Mouse (Mus musculus): ENCODE measurements around the gene Ispd.

The Ispd gene

DNA sequence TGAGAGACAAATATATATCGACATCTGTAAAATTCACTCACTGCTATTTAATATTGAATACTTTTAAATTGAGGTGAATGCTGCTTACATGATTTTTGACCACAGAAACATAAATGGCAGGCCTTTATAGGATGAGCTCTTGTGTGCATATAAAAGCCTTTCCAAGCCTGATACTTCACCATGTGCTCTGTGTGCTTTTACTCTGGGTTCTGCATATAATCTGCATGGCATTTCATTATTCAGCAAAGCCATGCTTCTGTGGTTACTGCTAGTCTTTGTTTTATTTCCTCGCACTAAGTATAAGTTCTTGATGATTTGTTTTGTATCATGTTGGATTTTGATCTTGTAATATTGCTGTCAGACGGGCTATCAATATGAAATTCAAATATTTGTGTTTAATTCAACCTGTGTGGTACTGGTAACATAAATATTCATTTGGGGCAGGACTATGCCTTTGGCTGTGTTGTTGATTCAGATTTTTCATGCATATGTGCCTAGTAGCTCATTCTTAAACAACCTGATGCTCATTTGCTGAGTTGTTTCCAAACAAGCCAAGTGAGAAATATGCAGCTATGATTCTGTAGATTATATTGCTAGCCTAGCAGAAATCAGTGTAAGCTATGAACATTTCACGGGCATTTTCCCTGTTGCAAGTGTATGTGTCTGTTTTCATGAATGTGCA lies 189.3 kb downstream of the Ispd start:
- DNase-seq (ENCODE audit: low spot score): no peak

DNA sequence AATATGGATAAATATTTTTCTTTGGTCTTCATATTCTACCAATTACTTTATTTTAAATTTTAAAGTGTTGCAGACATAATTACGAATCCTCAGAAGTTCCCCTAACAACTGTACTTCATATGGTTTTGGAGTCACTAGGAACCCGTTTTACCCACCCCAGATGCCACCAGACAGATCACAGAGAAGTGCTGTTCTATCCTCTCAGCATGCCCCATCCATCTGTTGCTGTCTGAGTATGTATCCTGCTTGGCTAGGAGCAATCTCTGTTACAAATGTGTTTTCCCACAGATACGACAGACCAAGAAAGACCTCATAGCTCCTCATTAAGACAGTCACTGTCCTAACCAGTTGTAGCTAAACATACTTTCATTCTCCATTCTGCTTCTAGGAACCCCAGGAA lies 203.6 kb downstream of the Ispd start:
- no peak for DNase-seq (ENCODE audit: low spot score)

GRCm38 (mm10) chr12:36597539-36598250 lies 216.4 kb downstream of the Ispd start:
- no peak for DNase-seq (ENCODE audit: low spot score)

- no peak for DNase-seq (ENCODE audit: low spot score)
These were observed 240.9 kb downstream of the Ispd start for GRCm38 (mm10) chr12:36621960-36622736.

DNA sequence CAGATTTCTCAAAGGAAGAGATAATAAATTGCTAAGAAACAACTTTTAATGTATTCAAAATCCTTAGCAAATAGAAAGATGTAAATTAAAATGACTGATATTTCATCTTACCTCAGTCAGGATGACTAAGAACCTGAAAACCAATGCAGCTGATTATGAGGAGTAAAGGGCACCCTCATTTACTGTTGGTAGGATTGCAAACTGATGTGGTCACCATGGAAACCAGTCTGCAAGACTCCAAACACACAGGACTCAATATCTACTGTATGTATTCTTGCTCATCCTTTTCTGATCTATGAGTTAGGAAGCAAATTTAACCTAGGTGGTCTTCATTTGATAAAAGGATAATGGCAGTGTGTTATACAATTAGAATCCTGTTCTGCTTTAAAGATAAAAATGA lies 246.0 kb downstream of the Ispd start:
- DNase-seq (ENCODE audit: low spot score): no peak

DNA sequence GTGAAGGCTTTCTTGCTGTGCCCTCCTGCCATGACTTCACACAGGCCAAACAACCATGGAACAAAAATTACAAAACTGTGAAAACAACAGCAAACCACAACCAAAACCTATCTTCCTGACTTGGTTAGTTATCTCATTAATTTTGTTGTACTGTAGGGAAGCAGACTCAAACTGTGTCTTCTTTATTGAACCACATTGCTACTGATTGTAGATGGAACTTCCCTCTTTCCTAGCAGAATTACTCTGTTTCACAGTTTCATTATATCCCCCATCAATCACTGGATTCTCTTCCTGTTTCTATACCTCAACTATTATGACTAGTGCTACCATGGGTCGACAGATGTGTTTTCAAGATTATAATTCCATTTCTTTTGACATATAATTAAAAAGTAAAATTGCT lies 251.2 kb downstream of the Ispd start:
- DNase-seq (ENCODE audit: low spot score): no peak

GRCm38 (mm10) chr12:36647514-36647913 lies 266.3 kb downstream of the Ispd start:
- DNase-seq (ENCODE audit: low spot score): no peak

DNA sequence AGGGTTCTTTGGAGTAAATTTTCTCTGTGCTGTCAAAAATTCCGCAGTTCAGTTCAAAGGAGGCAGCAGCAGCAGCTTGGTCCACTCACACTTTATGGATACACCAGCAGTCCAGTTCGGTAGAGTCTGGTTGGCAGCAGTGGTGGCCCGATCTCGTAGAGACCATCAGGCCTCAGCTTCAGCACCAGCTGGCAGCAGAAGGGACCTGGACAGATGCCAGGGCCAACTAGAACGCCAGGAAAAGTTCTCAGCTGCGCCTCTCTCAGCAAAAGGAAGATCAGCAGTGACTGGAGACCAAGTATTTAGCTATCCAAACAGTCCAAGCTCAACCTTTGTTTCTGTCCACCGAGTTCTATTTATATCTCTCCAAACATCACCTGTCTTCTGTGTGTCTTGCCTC lies 281.2 kb downstream of the Ispd start:
- no peak for DNase-seq (ENCODE audit: low spot score)

DNA sequence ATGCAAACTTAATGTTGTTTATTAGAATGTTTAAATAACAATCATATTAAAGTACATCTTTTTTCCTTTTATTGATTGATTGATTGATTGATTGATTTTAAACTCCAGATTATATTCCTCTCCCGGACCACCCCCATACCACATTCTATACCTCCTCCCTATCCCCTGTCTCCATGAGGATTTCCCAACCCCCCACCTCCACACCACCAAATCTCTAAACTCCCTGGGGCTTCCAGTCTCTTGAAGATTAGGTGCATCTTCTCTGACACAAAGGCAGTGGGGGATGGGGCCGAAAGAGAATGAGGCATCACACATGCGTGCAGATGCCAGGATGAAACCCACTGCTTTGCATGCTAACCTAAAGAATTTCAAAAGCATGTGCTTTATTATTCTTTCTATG lies 283.5 kb downstream of the Ispd start:
- DNase-seq (ENCODE audit: low spot score): no peak

DNA sequence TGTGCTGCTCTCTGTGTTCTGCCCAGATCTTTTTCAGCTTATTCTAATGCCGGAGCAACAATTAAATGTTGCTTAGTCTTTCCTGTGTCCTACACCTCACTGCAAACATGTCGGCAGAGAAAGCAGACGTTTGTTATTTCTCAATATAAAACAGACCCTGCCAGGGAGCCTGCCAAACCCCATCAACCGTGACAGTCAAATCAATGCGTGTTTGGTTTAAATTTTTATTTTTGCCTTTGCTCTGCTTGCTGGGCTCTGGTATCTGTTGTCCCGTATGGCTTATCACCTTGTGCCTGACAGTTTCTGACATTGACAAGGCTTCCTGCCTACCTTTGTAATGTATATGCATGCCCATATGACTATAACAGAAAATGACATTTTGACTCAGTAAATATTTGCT lies 285.5 kb downstream of the Ispd start:
- no peak for DNase-seq (ENCODE audit: low spot score)

DNA sequence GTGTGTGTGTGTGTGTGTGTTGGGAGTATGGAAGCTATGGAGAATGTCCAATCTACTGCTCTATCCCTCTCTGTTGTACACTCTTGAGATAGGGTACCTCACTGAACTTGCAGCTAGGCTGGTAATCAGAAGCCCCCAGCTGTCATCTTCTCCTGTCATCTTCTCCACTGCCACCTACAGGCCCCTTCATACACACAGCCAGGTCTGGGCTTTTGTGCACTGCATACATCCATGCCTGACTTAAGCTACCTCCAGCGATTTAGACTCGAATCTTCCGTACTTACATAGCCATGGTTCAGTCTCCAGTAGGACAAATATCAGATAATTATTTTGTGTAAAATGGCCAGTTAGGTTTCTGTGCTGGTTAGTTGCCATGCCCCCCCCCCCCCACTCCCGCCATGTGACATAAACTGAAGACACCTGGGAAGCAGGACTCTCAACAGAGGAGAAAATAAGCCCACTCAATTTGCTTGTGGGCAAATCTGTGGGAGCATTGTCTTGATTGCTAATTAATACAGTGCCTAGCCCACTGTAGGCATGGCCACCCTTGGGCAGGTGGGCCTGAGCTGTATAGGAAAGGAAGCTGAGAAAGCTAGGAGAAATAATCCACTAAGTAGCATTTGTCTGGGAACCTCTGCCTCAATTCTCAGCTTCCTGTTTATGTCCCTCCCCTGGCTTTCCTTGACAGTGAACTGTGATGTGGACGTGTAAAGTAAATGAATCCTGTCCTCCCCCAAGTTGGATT lies 289.1 kb downstream of the Ispd start:
- DNase-seq (ENCODE audit: low spot score): no peak

DNA sequence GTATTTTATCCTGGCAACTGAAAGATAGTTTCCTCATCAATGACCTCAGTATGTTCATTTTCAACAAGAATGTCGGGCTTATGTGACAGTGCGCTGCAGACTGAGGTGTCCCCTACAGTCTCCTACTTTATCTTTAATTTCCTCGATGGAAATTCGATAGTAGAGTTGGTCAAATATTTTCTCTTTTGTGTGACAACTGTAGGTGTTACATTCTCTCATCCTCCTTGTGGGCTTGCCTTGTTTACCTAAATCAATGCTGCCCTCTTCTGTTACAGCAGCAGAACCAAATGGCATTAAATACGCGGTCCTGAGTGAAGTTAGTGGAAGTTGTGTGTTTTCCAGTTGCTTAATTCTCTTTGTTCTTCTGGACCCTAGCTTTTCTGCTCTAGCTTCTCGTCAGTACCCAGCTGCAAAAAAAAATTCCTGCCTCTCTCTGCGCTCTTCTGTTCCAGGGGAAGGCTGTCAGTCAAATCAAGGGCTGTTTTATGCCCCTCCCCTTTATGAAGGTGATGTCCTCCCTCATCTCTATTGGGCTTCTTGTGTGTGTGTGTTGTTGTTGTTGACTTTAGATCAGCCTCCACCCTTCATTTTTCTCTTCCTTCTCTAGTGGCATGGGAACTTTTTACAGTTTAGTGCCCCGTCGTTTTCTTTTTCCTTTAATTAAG lies 289.8 kb downstream of the Ispd start:
- DNase-seq (ENCODE audit: low spot score): no peak

GRCm38 (mm10) chr12:36674481-36674880 lies 293.2 kb downstream of the Ispd start:
- DNase-seq (ENCODE audit: low spot score): no peak

DNA sequence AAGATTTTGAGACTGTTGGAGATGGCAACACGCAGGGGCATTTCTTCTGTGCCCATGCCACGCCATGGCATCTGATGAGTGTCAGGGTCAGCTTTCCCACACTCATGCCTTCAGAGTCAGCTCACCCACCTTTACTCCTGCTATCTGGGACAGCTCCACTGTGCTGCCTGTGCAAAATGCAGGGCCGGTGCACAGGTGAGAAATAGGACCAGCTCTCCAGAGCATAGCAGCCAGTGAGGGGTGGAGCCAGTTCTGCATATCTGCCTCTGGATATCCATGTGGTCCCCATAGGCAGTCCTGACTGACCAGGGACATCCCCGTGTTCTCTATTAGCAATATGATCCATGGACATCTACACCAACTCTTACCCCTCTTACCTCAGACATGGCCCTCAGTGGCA lies 297.0 kb downstream of the Ispd start:
- no peak for DNase-seq (ENCODE audit: low spot score)

DNA sequence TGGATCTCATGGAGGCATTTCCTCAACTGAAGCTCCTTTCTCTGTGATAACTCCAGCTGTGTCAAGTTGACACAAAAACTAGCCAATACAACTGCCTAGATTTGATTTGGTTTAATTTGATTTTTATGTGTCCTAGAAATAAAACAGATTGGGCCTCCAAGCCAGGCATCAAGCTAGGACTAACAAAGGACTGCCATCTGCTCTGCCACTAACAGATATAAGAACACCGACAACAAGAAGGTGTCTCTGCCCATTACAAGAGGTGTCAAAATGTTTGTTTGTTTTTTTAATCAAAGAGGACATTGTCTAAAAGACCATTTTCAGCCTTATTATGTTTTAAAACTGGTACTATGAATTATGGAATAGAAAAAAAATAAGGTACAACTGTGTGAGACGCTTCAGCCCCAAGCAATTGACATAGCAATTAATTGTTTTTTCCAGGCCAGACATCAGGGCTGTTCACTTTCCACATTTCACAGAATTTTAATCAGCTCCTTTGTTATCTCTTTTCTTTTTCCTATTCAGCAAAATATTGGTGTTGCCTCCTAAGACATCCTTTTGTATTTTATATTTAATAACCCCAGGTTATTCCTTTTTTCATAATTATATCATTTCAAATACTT lies 299.7 kb downstream of the Ispd start:
- no peak for DNase-seq (ENCODE audit: low spot score)

GRCm38 (mm10) chr12:36681779-36682178 lies 300.5 kb downstream of the Ispd start:
- no peak for DNase-seq (ENCODE audit: low spot score)

DNA sequence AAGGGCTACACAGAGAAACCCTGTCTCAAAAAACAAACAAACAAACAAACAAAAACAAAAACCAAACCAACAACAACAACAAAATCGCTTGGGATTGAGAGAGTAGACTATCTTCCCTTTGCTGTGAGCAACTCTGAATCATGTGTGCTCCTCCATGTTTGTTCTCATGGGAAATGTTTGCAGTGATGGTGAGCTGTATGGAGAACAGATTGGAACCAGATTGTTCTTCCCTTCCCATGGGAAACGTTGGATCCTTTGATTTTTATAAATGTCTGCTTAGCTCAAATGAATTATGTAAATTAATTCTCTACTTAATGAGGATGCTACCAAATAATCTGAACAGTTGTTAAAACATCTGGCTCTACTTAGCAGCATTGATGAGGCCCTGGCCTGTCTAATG lies 312.8 kb downstream of the Ispd start:
- no peak for DNase-seq (ENCODE audit: low spot score)

GRCm38 (mm10) chr12:36704380-36704779 lies 323.1 kb downstream of the Ispd start:
- no peak for DNase-seq (ENCODE audit: low spot score)

- no peak for DNase-seq (ENCODE audit: low spot score)
These were observed 327.6 kb downstream of the Ispd start for GRCm38 (mm10) chr12:36708810-36709209.

DNA sequence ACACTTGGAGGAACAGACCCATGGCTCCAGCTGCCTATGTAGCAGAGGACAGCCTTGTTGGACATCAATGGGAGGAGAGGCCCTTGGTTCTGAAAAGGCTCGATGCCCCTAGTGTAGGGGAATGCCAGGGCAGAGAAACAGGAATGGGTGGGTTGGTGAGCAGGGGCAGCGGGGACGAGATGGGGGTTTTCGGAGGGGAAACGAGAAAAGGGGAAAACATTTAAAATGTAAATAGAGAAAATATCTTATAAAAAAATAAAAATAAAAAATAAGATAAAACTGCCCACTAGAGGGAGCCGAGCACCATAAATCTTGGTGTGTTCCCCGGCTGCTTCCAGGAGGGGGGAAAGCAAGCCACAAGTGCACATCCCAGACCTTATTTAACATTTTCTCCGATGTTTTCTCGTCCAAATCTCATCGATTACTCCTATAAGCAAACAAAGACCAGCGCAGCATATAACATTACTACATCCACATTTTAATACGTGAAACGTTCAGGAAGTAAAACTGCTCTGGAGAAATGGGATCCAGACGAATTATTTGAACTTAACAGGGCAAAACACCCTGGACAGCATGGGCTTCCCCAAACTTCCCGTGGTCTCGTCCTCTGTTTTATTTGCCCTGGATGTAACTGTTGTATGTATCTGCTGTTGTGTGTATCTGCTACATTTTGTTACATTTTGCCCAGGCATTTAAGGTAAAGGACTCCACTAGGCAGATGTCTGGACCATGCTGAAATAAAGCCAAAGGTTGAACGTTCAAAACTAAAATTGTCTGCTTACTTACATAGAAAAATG lies 332.8 kb downstream of the Ispd start:
- DNase-seq (ENCODE audit: low spot score): no peak

DNA sequence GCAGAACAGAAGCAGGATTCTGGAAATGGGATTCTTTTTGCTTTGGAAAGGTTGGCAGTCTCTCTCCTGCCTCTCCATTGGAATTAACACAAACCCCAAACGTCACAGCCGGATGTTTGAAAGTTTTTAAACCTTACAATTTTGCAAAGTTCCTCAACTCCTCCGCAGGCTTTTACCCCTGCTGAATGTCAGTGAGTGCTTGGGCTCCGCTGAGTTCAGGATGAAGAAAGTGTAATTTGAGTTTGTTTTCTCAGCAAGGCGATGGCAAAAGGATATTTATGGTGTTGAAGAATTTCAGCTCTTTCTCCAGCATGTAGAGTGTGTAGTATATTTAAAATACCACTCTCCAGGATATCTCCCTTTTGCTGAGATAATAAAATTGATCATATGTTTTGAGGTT lies 336.3 kb downstream of the Ispd start:
- no peak for DNase-seq (ENCODE audit: low spot score)

Data from T-cell, adult 2 months (primary cell).